Mouse (Mus musculus): ENCODE data around the gene Fto.

DNA sequence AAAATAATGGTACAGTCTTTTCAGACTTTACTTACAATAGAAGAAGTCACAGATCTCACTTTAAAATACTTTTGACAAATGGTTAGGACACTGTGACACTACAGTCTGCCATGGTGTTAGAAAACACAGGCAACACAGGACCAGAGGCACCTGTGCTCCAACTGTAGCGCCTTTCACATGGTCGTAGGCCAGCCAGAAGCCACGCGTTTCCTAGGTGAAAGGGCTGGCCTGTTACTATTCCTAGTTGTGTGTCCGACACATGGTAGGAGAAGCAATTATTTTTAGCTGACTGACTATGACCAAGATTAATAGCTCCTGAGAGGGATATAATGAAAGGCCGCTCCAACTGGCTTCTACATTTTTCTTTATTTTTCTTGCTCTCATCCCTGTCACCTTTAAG, 50.9 kb downstream of the Fto start:
- no peak for TF ChIP-seq CTCF (IDR thresholded peaks at IDR 0.05; ENCODE audit: low read depth)
- TF ChIP-seq EP300 (IDR thresholded peaks at IDR 0.05; ENCODE audit: low read depth): no peak

Measured in liver, embryonic 14.5 days (tissue).